Mouse (Mus musculus) neural tube, embryonic 14.5 days (tissue): ENCODE results near the gene Ifi211. TPM values are rescaled to one million over a fixed set of nuclear protein-coding genes. Genes with fewer than 3 reads are reported as not detected.
"Not testable (repeated sequence)": the region's sequence is repeated elsewhere in the genome, so short reads cannot be mapped to it uniquely, and the experiment has no call there.

ENCODE experiments used
- ATAC-seq: fragments of 200-750 bp; cut with Nextera tagmentation; 2 replicates; pipeline ENCODE4 v1.8.0; 2017; ENCODE audit warnings: low read depth, mild to moderate bottlenecking, moderate TSS enrichment, moderate library complexity
- H3K27ac ChIP-seq: fragments of 300-500 bp; sonication (generic); 2 replicates; pipeline ENCODE4 v1.5.1; 2014; ENCODE audit warnings: low read depth, mild to moderate bottlenecking, control low read depth, low read length, moderate library complexity, mixed read lengths
- H3K27me3 ChIP-seq: fragments of 300-500 bp; sonication (generic); 2 replicates; pipeline ENCODE4 v1.6.1; 2014; ENCODE audit warnings: low read length; ENCODE audit not compliant: control insufficient read depth, insufficient read depth
- H3K36me3 ChIP-seq: fragments of 300-500 bp; sonication (generic); 2 replicates; pipeline ENCODE4 v1.6.1; 2014; ENCODE audit warnings: low read length, mixed read lengths; ENCODE audit not compliant: control insufficient read depth, insufficient read depth
- H3K4me1 ChIP-seq: fragments of 300-500 bp; sonication (generic); 2 replicates; pipeline ENCODE4 v1.6.1; 2014; ENCODE audit warnings: low read length; ENCODE audit not compliant: control insufficient read depth, insufficient read depth
- H3K4me2 ChIP-seq: fragments of 300-500 bp; sonication (generic); 2 replicates; pipeline ENCODE4 v1.6.1; 2014; ENCODE audit warnings: mild to moderate bottlenecking, low read depth, low read length, control low read depth
- H3K4me3 ChIP-seq: fragments of 300-500 bp; sonication (generic); 2 replicates; pipeline ENCODE4 v1.5.1; 2014; ENCODE audit warnings: low read depth, low read length, control low read depth, mixed read lengths
- H3K9ac ChIP-seq: fragments of 300-500 bp; sonication (generic); replicated peaks from 2 replicates; pipeline ENCODE4 v1.6.1; 2014; ENCODE audit warnings: low read depth, mild to moderate bottlenecking, control low read depth, low read length, mixed read lengths
- H3K9me3 ChIP-seq: fragments of 300-500 bp; sonication (generic); 2 replicates; pipeline ENCODE4 v1.6.1; 2016; ENCODE audit warnings: low read length; ENCODE audit not compliant: control insufficient read depth
- WGBS: fragments of 180-500 bp; shearing (Covaris S2); extraction: QIAGEN DNeasy Blood & Tissue Kit; methylation state at CpG from one replicate; pipeline ENCODE4 v1.1.7; 2014; 5-methylcytosine and 5-hydroxymethylcytosine counted together
- polyA plus RNA-seq: library from polyadenylated mRNA; unstranded; fragments of >200 nt; fragmentation: Nextera tagmentation; extraction: Ambion mirVana; gene quantifications from 2 replicates; pipeline ENCODE4 v1.2.1, GENCODE M21; 2014

The Ifi211 gene
- polyA plus RNA-seq, 1 experiment from 2014 or later, result not detected

DNA sequence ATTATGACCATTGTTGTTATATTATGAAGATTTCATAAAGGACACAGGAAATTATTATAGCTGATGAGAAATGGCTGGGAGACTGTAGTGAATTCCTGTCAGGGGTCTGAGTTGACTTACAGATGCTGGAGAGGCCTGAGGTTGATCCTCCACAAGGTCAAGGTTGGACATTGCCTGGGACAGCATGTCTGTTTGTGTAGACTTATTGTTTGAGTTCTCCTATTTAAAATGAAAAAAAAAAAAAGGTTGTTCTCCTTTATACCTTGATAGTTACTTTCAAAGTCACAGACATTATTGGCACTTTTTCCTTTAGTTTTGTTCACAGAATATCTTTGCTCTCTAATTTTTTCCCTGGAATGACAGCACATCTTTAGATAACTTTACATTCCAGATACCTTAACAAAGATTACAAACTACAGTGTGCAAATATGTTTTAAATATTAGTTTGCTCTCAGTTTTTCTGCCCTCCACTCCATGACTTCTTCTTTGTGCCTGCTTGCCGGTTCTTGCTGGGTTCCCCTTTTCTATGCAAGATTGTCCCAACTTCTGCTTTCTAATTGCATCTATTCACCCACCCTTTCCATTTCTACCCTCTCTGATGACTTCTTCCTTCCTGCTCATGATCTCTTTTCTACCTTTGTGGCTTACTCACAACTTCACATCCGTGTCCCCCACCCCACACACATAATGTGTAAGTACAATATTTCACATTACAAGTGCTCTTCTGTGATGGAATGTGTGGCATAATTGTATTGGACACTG lies 25.6 kb downstream of the Ifi211 start:
- no CpG with 5 or more reads among the region's 2 CpGs for WGBS
- H3K27ac ChIP-seq, H3K27me3 ChIP-seq, ATAC-seq, H3K4me1 ChIP-seq, H3K9ac ChIP-seq, H3K9me3 ChIP-seq, H3K36me3 ChIP-seq, H3K4me2 ChIP-seq, H3K4me3 ChIP-seq: not testable (repeated sequence)

DNA sequence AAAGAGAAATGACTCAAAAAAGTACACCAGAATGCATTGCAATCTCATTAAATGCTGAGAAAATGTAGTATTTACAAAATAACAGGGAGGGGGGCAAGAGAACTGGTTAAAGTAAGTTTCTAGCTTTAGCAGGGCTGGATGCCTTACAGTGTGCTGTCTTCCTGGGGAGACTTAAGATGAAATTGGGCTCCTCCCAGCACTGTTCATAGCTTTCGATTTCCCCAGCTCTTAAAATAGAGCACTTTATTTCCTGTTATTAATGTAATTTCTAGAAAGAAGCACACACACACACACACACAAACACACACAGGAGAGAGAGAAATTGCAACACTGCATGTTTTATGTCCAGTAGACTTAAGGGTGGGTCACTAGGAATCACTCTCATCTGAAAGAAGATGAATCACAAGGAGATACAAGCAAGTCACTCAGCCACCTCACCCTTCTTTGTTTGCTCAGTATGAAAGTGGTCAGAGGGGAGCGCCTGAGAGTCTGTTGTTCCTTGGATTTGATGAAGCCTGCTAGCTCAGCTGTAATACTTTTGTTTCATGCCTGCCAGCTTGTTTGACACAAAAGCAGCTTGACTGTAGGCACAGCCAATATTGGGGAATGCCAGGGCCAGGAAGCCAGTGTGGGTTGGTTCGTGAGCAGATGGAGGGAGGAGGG lies 32.7 kb downstream of the Ifi211 start:
- ATAC-seq, H3K27ac ChIP-seq, H3K9ac ChIP-seq, H3K9me3 ChIP-seq, H3K4me2 ChIP-seq, H3K4me1 ChIP-seq, H3K27me3 ChIP-seq, H3K36me3 ChIP-seq, H3K4me3 ChIP-seq: not testable (repeated sequence)
- 62% methylated on average over 3 of the region's 3 CpGs for WGBS

DNA sequence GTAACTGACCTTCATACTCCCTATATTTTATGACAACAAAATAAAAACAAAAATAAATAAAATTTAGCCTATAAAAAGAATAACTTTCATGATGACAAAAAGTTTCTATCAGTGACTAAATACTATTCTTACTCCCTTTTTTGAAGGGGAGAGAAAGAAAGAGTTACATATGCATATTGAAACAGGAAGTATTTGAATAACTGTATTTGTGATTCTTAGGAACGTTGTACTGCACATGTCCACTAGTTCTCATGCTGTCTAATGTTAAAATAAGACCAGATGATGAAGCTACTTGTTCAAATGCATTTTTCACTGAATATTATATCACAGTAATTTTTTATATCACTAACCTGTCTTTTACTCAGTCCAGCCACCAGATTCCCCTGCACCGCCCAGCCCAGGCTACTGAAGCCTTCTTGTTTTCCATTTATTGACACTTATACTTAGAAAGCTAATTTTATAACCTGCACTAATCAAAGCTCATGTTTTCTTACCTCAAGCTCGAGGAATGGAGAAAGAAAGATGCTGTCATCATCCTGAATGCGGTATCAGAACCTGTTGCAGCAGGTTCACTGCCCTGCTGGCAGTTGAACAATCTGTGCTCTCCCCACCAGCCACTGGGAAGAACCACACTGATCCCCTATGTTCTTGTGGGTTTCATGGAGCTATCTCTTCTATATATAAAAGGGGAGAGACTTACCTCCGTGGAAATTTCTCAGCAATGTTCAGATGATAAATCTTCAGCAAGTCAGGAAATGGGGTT lies 33.4 kb downstream of the Ifi211 start:
- H3K27me3 ChIP-seq, H3K4me3 ChIP-seq, H3K9ac ChIP-seq, ATAC-seq, H3K36me3 ChIP-seq, H3K4me2 ChIP-seq, H3K9me3 ChIP-seq, H3K27ac ChIP-seq, H3K4me1 ChIP-seq: not testable (repeated sequence)
- 85% methylated on average over 5 of the region's 5 CpGs for WGBS

DNA sequence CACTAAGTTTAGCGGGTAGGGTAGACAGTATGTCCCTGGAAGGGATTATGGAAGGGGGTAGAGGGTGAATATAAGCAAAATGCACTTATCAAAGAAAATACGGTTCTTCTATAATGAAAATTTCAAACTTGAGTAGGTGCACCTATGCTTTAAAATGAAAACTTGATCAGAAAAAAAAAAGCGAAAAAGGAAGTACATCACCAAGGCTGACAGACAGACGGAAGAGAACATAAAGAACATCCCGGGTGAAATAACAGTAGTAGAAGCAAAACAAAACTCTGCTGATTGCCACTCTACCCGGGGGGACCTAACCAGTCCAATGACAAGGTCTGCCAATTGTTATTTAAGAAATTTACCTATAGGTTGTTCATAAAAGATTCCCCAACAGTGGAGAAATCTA lies 34.6 kb downstream of the Ifi211 start:
- 93% methylated on average over 6 of the region's 6 CpGs for WGBS
- H3K4me2 ChIP-seq, ATAC-seq, H3K9ac ChIP-seq, H3K27me3 ChIP-seq, H3K27ac ChIP-seq, H3K4me3 ChIP-seq, H3K36me3 ChIP-seq, H3K4me1 ChIP-seq, H3K9me3 ChIP-seq: not testable (repeated sequence)

DNA sequence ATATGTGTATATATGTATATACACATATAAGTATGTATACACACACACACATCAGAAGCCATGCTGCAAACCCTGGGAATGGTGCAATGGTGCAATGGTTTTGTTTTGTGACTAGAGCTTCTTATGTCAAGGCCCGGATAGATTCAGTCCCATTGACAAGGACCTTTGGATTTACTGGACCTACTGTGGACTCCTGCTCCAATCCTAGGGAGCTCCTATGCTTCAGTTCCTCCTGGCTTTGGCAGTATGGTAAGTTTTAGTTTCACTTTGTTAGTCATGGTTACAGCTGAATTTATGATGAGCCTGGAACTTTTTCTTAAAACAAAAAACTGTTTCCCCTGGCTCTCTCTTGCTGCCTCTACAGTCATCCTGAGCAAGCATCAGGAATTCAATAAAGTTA lies 35.7 kb downstream of the Ifi211 start:
- not testable (repeated sequence) for H3K4me1 ChIP-seq, H3K4me2 ChIP-seq, ATAC-seq, H3K9ac ChIP-seq, H3K4me3 ChIP-seq, H3K9me3 ChIP-seq, H3K36me3 ChIP-seq, H3K27ac ChIP-seq, H3K27me3 ChIP-seq
- 81% methylated on average over 1 of the region's 1 CpGs for WGBS

DNA sequence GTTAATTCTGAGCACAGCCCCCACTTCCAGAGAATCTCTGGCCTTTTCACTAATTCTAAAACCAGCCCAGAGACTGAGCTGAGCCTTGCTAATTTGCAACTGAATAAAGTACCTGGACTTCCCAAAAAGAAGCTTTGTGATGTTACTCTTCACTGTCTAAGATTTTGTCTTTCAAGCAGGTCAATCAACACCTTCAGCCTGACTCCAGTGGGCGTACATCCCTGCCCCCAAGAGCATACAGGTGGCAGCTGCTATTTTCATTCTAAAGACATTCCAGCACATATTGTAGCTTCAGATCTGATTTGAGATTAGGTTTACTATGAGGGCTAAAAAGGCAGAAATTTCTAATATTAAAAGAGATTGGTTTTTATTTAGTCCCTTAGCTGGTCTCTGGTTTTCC lies 44.3 kb downstream of the Ifi211 start:
- not testable (repeated sequence) for H3K36me3 ChIP-seq, H3K27me3 ChIP-seq, H3K4me3 ChIP-seq, H3K4me2 ChIP-seq, H3K9ac ChIP-seq, H3K9me3 ChIP-seq, ATAC-seq, H3K4me1 ChIP-seq, H3K27ac ChIP-seq
- 88% methylated on average over 1 of the region's 1 CpGs for WGBS

DNA sequence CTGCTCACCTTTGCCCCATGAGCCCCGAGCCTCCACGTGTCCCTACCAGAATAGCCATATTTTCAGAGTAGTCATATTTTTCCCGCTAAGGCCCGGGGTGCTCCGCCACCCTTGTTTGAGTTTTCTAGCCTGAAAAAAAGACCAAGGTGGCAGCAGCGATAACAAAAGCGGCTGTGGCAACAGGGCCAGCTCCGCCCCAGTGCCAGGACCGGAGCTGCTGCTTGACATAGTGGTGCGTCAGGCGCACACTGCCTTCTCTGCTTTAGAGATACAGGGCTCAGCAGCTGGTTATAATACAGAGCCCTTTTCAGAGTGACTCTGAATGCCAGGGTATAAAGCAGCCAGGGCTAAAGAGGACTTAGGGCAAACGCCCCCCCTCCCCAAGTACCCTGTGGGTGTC lies 46.3 kb downstream of the Ifi211 start:
- no peak for ATAC-seq
- Histone ChIP-seq H3K36me3 (no peaks in the 10 kb centered on the region), H3K4me3 (no peak overlapping the region), H3K9me3 (no peaks in the 10 kb centered on the region), H3K9ac (no peak overlapping the region), H3K27ac (no peak overlapping the region), H3K4me2 (no peak overlapping the region), H3K27me3 (no peaks in the 10 kb centered on the region), H3K4me1 (no peaks in the 10 kb centered on the region)
- WGBS, result 83% methylated on average over 12 of the region's 12 CpGs

DNA sequence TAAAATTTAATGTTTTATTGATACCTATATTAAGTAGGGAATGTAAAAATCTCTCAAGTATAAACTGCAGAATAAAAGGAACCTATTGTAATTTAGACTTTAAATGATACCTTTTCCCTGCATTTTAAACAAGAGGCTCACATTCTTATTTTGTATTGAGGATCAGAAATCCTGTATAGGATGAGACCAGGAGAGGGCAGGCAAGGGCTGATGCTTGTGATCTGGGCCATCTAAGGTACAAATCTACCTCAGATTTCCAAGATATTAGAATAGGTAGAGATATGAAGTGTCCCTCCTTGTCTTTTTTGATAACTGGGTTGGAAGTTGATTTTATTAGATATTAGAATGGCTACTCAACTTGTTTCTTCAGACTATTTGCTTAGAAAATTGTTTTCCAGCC lies 59.1 kb downstream of the Ifi211 start:
- ATAC-seq, result peak; percentile 60; the same call in 1 of the 2 replicates
- not testable (repeated sequence) for H3K4me3 ChIP-seq, H3K36me3 ChIP-seq, H3K9ac ChIP-seq, H3K4me2 ChIP-seq, H3K4me1 ChIP-seq, H3K27me3 ChIP-seq, H3K27ac ChIP-seq, H3K9me3 ChIP-seq

DNA sequence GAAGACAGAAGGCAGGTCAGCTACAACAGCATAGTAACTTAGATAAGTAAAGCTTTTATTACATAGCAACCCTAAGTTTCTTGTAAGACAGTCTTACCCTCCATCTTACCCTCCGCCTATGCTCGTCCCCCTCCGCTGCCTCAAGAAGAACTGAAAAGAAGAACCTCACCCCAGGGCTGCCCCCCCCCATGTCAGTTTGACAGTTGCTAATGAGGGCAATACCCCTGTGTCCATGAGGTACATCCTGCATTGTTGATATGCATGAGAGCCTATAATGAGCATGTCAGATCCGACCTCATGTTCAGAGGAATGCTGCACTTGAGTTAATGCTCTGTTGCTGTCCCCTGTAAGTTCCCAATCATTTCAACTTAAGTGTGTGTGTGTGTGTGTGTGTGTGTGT lies 60.0 kb downstream of the Ifi211 start:
- H3K9me3 ChIP-seq, H3K4me2 ChIP-seq: not testable (repeated sequence)
- 32% methylated on average over 4 of the region's 4 CpGs for WGBS

More for the DNA sequence above, 60.0 kb downstream of the Ifi211 start:
- not testable (repeated sequence) for ATAC-seq, H3K4me1 ChIP-seq, H3K4me3 ChIP-seq, H3K9ac ChIP-seq, H3K27ac ChIP-seq, H3K27me3 ChIP-seq, H3K36me3 ChIP-seq
